Mouse (Mus musculus): ENCODE measurements at regions not wholly inside any gene's neighbourhood (a gene's known extent, or its start where the extent isn't known, plus 50 kb on each side); places are given as distances from the start of the nearest gene placed in this dataset.

DNA sequence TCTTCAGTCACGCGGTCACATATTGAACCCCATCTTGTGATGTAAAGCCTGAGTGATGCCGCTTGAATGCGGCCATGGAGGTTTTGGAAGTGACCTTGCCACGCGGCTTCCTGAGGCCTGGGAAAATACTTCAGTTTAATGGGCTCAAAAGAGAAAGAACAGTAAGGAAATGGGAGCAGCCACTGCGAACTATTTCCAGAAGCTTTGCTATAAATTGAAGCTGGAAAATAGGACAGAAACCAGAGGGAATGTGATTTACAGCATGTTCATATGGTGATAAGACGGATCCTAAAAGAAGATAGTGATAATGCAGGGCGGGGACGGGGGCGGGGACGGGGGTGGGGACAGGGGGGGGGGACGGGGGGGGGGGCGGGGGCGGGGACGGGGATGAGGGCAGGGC is 52.7 kb upstream of the Trpc4 start:
- peak in 1 of 2 experiments; percentile 22 for DNase-seq (ENCODE audit: low spot score in 2 of 2)
- intact Hi-C loops (cut with DNase I): no loop called here

DNA sequence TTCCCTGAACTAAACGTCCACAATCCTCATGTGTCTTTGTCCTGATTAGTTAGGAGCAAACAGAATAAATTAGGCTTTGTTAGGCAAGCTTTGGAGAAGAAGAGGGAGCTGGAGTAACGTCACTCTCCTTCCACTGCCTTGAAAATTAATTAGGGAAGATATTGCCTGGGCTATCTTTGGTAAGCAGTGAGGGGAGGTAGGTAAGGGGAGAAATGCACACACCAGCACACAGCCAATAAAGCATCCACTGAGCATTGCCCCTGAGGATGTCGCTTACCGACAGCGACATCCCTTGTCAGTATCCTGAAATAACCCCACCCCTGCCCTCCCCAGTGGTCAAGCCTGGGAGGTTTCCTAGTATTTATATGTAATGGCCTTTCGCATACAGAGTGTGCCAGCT is 72.2 kb upstream of the Trpc4 start:
- no peak for DNase-seq (ENCODE audit: low spot score in 2 of 2)
- intact Hi-C loops (cut with DNase I): no loop called here

DNA sequence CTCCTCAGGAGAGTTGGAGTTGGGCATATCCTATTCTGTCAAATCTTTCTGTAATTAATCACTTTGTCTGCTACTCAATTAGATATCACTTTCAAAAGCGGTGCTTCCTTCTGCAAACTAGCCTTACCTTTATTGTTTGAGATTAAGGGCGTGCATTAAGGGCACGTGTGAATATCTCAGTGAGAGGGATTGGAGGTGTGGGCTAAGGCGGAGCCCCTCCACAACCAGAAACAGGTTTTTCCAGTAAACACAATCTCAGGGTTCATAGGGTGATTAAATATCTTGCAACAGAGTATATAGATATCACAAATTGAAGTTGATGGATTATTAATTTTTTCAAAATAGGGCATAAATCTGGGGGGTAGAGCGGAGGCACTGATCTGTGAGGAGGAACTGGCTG is 79.4 kb upstream of the Trpc4 start:
- DNase-seq (ENCODE audit: low spot score in 2 of 2): no peak
- intact Hi-C loops (cut with DNase I): no loop called here

DNA sequence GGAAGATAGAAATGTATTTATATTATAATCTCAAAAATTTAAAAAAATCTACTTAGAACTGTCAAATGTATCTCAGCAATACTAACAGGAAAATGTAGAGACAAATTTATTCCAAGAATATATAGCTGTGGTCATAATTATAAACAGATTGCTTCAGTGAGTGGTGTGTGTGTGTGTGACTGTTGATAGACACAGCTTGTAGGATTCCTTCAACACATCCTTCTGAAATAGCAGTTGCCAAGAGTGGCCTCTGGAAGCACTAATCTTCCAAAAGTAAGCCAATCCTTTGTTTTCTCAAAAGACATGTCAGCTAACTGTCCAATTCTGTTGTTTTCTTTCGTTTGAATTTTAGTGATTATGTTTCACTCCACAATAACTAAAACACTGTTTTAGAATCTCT is 95.2 kb upstream of the Trpc4 start:
- peak in 1 of 2 experiments; percentile 33 for DNase-seq (ENCODE audit: low spot score in 2 of 2)
- intact Hi-C loops (cut with DNase I): no loop called here

DNA sequence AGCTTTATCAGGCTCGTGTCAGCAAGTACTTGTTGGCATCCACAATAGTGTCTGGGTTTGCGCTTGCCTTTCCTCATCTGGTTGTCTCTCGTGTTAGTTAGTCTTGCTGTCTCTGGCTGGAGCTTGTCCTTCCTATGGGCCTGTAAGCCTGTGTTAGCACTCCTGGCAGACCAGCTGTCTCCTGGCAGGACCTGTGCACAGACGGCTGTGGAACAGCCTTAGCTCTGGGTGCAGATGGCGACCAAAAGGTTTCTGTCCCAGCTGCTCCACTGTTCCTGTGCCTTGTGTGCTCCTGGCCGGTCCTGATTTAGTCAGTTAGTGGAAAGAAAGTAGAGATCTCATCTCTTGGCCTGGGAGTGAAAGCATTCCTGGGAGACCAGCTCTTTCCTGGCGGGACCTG is 101.5 kb upstream of the Trpc4 start:
- intact Hi-C loops (cut with DNase I): no loop called here
- DNase-seq (ENCODE audit: low spot score in 2 of 2): no peak

DNA sequence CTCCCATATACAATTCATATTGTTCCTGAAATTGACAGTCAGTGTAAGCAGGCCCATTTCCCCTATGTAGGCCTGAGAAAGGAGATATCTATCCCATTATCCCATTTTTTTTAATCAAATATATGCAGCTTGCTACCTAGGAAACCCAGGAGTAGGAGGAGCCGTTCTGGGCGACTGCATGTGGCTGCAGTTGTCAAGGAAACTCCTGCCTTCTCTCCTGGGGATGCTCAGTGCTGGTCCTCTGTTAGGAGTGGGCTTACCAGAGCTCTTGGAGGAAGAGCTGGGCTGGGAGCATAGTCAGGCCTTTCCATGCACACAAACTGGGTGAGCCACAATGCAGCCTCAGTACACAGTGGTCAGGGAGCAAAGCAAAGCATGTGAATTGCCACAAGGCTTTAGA is 106.5 kb upstream of the Trpc4 start:
- peak; percentile 54 to 59 for DNase-seq (ENCODE audit: low spot score in 2 of 2)
- intact Hi-C loops (cut with DNase I): no loop called here

DNA sequence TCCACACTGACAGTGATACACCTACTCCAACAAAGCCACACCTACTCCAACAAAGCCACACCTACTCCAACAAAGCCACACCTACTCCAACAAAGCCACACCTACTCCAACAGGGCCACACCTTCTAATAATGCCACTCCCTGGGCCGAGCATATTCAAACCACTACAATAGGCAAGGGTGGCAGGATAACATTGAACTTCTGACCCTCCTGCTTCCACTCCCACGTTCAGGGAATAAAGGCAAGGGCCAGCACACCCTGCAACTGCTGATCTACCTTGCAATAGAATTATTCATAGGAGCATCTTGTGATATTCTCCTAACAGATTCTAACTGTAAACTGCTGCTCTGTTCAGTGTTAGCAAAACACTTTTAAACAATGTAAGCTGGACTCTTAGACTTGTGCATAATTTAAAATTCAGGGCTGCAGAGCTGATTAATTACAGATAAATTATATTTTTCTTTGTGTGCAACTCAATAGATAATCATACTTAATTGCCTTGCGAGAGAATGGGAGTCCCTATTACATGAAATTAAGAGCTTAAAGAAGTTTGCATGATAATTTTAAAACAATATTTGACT is 107.7 kb upstream of the Trpc4 start:
- intact Hi-C loops (cut with DNase I): no loop called here
- DNase-seq (ENCODE audit: low spot score in 2 of 2): no peak

DNA sequence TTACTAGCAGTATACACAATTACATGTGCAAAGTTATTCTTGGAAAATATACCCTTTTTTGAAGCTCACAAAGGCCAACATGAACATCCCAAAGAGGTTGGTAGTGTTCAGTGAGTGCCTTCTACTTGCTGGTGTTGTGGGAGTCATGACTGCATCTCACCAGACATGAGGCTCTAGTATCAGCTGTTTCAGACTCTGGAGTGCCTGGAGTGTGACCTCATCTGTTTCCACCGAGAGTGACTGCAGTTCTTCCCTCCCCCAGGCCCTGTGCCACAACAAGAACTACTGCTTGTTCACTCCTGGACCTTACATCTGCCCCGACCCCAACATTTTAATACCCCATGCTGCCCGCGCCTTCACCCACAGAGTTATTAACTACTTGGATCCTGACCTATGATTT is 128.5 kb upstream of the Trpc4 start:
- intact Hi-C loops (cut with DNase I): no loop called here
- no peak for DNase-seq (ENCODE audit: low spot score in 2 of 2)

DNA sequence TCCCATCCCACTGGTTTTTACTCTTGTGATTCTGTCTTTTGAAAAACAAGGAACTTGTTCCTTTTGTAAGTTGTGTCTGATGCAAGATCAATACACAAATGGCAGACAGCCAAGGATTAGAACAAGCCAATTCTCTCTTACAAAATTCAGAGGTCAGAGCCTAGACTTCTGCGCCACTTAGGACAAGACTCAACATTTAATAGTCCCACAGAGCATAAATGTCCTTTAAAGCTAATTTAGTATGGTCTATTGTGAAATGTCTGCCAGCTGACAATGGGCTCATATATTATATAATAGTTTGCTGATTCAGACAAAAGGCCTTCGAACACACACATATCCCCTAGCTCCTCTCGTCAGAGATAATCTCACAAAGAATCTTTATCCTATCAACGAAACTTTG is 135.6 kb upstream of the Trpc4 start:
- DNase-seq (ENCODE audit: low spot score in 2 of 2): no peak
- intact Hi-C loops (cut with DNase I): no loop called here

DNA sequence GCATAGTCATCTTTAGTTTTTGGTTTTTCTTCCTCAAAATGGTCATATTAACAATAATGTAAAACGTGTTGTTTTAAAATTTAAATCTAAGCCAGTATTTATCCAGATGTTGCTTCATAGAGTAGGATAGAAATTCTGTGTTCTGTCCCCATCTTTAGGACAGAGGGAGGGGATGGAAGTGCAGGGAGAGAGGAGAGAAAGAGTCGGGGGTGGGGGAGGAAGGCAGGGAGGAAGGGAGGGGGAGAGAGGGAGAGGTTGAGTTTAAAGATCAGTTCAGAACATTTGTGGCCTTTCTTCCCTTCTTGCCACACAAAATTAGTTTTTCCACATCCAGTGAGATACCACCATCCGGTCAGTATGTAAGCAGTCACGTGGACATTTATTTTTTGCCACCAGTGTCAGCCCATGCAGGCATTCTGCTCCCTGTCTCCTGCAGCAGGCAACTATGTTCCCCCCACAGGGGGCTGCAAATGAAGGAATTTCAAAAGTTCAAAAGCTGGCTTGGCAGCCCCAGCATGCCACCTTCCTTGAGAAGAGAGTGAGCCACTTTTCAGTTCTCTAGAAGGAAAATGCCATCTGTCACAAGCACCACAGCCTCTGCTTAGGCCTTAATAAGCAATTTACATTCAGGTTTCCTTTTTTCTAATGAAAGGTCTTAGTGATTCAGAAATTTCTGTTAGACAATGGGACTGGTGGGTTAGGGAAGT is 137.7 kb upstream of the Trpc4 start:
- DNase-seq (ENCODE audit: low spot score in 2 of 2): peak in 1 of 2 experiments; percentile 5
- intact Hi-C loops (cut with DNase I): no loop called here

DNA sequence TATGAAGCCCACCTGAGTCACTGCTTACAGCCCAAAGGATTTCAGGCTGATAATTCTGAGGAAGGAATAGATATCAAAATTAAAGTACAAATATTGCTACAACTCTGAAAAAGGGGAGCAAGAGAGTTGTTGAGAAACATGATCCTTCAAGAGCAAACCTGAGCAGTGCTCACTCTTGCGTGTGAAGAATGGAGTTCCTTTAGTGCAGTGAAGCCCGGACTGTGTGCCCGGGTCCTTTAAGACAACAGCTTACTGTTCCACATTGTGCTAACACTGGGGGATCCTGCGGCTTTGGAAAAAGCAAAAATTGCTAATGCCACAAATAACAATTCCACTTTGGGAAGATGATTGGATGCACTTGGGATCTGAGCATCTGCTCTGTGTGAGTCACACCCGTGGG is 139.0 kb upstream of the Trpc4 start:
- no peak for DNase-seq (ENCODE audit: low spot score in 2 of 2)
- intact Hi-C loops (cut with DNase I): no loop called here

DNA sequence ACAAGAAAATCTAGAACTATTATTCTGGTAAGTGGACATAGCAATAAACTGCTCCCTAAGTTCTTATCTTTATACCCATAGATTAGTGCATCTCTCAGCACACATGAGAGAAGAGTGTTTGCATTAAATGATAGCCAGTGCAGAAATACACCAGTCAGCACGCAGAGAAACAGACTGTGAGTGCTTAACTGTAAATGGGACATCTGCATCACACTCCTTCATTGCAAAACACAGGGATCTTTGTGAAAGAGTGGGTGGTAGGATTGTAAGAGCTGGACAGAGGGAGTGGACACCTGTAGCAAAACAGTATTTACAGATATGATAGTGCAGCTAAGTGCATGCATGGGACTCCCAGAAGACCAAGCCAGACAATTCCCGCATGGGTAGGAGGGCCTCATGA is 144.8 kb upstream of the Trpc4 start:
- DNase-seq (ENCODE audit: low spot score in 2 of 2): peak in 1 of 2 experiments; percentile 22
- intact Hi-C loops (cut with DNase I): no loop called here

DNA sequence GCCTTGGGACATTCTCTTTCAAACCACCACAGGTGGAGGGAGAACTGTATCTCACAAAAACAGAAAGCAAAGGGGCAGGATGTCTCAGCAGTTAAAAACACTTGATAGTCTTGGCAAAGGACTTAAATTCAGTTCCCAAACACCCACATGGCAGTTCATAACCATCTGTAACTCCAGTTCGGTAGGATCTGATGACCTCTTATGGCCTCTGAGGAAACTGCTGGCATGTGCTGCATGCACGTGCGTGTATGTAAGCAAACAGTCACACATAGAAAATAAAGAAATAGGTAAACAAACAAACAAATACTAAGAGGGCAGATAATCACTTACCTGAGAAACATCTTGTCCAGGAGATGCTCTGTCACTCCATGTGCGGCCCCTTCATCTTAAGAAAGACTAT is 129.4 kb upstream of the Ufm1 start:
- DNase-seq (ENCODE audit: low spot score in 2 of 2): no peak
- intact Hi-C loops (cut with DNase I): no loop called here

DNA sequence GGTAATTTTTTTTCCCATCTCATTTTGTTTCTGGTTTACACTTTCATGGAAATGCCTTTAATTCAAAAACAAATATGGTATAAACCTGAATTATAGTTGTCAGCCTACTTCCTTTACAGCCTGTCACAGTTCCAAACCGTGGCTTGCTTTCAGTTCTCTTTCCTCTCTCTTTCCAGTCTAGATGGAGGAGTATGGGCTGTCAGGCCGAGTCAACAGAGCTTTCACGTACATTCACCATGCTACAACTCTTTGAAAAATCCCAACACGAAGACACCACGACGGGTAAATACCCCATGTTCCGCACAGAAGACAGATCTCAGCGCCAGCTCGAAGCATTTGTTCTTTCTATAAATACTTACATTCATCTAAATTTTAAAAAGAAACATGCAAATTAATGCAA is 125.2 kb upstream of the Ufm1 start:
- peak; percentile 33 to 37 for DNase-seq (ENCODE audit: low spot score in 2 of 2)
- intact Hi-C loops (cut with DNase I): loop anchor here (5.0 kb wide), 1 partner anchor 96 kb away; no protein-coding TSS in a partner anchor

DNA sequence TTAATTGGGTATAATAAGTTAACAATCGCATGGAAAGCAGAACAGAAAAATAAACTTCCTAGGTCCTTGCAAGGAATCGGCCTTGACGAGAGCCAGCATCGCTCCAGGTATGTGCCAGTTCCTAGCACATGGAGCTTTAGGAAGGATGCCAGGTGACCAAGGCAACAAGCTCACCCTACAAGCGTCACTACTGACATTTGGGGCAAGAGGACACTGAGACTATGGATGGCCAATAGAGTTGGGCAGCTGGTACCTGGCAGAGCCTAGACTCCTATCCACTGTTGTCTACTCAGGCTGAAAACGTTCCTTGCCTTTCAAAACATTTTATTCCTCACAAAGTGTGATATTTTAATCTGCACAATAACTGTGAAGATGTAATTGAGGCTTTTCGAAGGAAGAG is 124.6 kb upstream of the Ufm1 start:
- peak in 1 of 2 experiments; percentile 22 for DNase-seq (ENCODE audit: low spot score in 2 of 2)
- intact Hi-C loops (cut with DNase I): loop anchor here (5.0 kb wide), 1 partner anchor 96 kb away; no protein-coding TSS in a partner anchor

DNA sequence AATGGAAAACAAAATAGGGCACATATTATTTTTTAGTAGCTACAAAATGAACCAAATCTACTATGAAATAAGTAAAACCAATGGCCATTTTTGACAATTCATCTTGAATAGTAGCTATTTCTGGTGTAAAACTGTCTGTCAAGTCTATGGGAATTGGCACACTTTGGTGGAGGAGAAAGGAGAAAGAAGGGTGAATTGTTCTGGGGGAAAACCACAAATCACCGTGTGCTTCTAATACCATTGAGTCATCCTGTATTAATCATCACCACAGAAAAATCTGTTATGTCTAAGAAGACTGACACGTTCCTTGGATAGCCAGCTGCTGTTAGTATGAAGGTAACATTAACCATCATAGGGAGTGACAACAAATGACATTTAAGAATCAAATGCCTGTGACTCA is 123.7 kb upstream of the Ufm1 start:
- DNase-seq (ENCODE audit: low spot score in 2 of 2): no peak
- intact Hi-C loops (cut with DNase I): loop anchor here (5.0 kb wide), 1 partner anchor 95 kb away; no protein-coding TSS in a partner anchor

DNA sequence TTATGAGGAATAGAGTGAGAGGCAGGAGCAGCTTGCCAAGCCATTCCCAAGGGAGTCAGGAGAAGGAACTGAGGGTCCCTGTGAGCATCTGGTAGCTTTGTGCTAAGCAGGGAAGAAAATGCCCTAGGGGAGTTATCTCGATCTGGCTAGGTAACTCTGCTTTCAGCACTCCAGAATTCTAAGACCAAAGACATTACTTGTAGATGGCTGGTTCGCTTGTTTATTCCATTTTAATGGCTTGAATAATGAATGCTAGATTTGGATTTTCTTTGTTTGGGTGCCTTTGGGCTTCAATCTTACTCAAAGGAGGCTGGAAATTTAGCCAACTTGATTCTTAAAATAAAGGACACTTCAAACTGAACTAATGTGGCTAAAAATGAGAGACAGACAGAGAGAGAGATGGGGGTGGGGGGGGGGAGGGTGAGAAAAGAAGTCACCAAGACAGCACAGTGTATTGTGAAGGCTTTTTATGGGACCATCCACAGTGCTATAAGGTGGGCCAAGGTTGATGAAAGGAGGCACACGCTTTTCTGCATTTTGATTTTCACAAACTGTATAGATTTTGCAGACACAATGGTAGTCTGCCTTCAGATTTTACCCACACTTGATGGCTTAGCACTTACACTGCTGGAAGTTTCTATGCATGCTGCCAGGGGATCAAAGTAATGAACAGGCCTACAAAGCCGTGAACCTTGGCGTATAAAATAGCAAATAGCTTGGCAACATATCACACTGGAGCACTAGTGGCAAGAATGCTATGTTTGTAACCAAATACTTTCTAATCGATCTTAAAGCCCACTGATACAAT is 121.3 kb upstream of the Ufm1 start:
- intact Hi-C loops (cut with DNase I): loop anchor here (5.0 kb wide), 1 partner anchor 93 kb away; no protein-coding TSS in a partner anchor
- no peak for DNase-seq (ENCODE audit: low spot score in 2 of 2)

DNA sequence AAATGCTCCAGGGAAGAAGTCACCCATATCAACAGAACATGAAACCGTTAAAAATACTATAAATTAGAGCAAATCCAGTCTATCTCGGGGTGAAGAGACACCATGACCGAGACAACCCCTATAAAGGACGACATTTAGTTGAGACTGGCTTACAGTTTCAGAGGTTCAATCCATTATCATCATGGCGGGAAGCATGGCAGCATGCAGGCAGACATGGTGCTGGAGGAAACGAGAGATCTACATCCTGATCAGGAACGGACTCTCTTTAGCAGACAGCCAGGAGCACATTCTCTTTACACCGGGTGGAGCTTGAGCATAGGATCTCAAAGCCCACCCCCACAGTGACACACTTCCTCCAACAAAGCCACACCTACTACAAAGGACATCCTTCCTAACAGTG is 118.7 kb upstream of the Ufm1 start:
- no peak for DNase-seq (ENCODE audit: low spot score in 2 of 2)
- intact Hi-C loops (cut with DNase I): no loop called here

DNA sequence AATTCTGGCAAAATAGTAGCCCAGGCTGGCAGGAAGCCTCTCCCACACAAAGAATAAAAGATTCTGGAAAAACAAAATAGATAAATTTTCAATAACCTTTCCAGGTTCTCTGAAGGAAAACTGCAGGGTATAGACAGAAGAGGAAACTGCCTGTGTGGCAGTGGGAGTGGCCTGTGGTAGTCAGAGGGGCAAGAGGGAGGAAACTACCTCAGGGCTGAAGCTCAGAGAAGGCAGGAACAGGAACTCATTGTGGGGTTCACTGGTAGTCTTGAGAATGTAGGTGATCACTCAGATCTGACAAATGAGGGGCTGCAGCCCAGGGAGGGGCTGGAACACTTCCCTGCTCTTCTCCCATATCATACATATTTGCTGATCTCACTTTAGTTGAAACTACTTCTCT is 118.0 kb upstream of the Ufm1 start:
- DNase-seq (ENCODE audit: low spot score in 2 of 2): no peak
- intact Hi-C loops (cut with DNase I): no loop called here

DNA sequence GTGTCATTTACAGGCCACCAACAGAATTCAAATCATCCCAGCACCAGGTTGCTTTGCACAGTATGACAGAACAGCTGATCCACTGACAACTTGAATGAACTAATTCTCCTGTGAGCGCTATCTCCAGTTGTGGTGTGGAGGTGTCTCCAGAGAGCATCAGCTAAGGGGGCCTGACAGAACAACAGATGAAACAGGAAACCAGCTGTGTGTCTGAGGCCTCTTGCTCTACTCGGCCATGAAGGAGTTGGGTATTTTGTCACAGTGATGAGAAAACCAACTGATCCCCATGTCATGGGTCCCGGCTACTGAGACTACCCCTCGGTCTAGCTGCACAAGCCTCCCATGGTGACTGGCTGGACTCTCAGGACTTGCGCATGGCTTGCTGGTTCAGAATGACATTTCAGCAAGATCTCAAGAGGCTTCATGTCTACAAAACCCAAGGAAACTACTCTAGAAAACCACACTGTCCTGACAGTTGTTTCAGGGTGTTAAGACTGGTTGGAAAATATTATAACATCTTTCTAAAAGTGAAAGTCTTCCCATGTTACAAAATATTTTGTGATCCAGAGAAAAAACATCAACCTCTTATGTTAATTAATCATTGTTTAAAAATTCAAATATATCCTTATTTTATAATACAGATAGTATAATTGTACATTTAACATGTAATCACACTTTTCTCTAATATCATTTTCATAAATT is 113.9 kb upstream of the Ufm1 start:
- no peak for DNase-seq (ENCODE audit: low spot score in 2 of 2)

More for the DNA sequence above, 113.9 kb upstream of the Ufm1 start:
- intact Hi-C loops (cut with DNase I): no loop called here

Data from left cerebral cortex, postnatal 14 days (tissue).